Mouse (Mus musculus) heart, postnatal 14 days (tissue): ENCODE measurements around the gene St3gal6. TPM values are rescaled to one million over a fixed set of nuclear protein-coding genes. Genes with fewer than 3 reads are reported as not detected.

Source experiments
- DNase-seq, 2 experiments: peaks; one replicate each; pipeline ENCODE4 v3.0.0; 2021 to 2022
- intact Hi-C: fragments of 180-260 bp; cut with DNase I; formaldehyde crosslinking; loops from one replicate; pipeline ENCODE4 v1.15.1; 2025
- long read RNA-seq, 2 experiments: library from polyadenylated mRNA; stranded (forward); transcript quantifications; one replicate each; pipeline ENCODE4 v2.0.0; 2021
- total RNA-seq, 2 experiments: library from RNA; stranded (reverse); gene quantifications; 2 replicates each; pipeline ENCODE4 v1.2.3; 2021

Gene St3gal6
- total RNA-seq, result 10 to 100 TPM; 33.5 to 37.5 TPM
- long read RNA-seq, experiment 1, full-length matches to known transcripts, result 5 of 16 reads
- long read RNA-seq, experiment 1, partial matches to known transcripts, result 7 of 16 reads
- long read RNA-seq, experiment 1, other reads (novel, unspliced or antisense), result 4 of 16 reads
- long read RNA-seq, experiment 2, full-length matches to known transcripts, result 7 of 10 reads
- long read RNA-seq, experiment 2, partial matches to known transcripts, result 1 of 10 reads
- long read RNA-seq, experiment 2, other reads (novel, unspliced or antisense), result 2 of 10 reads

DNA sequence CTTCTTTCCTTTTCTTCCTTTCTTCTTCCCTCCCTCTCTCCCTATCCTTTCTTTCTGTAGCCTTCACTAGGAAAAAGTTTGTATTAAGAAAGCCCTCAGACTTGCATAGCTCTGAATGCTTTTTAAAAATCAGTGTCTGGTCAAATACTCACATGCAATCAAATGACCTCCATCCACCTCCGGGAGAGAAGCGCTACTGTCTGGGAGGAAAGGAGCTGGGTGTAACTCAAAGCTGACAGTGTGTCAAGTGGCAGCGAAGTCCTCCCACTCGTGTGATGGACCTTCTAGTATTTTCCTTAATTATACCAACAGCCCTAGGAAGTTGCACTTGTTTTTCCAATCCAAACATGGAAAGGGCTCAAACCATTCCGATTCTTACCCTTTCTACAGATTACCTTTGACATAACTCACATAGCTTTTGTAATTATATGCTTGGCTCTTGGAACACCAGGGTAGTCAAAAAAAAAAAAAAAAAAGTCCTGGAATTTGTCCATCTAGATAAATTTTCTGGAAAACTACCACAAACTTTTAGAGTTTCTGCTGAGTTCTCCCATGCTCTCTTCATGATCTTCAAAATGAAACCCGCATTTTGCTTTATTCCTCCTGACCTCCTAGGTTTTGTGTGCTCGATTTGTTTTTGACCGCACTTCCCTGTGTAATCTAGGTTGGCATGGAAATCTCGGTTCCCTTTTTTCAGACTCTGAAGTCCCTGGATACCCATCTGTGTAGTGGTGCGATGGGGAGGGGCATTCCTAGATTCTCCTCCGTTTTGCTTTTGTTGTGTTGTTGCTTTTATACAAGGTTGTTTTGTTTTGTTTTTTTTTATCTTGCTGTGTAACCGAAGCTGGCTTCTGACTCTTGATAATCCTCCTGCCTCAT is at the start of gene St3gal6:
TSS of gene St3gal6 (minus strand) at position 272 of the 879 bp plus-strand sequence.
- intact Hi-C loops, result loop anchor here (2.0 to 10.0 kb wide), 4 partner anchors 47 to 211 kb away; no protein-coding TSS in a partner anchor
- DNase-seq, result peak in 1 of 2 experiments; percentile 19

GRCm38 (mm10) chr16:58570694-58571264 is 46.7 kb upstream of the St3gal6 start:
- DNase-seq, result no peak
- intact Hi-C loops, result no loop called here

GRCm38 (mm10) chr16:58561196-58561595 is 37.2 kb upstream of the St3gal6 start:
- DNase-seq, result no peak
- intact Hi-C loops, result no loop called here

DNA sequence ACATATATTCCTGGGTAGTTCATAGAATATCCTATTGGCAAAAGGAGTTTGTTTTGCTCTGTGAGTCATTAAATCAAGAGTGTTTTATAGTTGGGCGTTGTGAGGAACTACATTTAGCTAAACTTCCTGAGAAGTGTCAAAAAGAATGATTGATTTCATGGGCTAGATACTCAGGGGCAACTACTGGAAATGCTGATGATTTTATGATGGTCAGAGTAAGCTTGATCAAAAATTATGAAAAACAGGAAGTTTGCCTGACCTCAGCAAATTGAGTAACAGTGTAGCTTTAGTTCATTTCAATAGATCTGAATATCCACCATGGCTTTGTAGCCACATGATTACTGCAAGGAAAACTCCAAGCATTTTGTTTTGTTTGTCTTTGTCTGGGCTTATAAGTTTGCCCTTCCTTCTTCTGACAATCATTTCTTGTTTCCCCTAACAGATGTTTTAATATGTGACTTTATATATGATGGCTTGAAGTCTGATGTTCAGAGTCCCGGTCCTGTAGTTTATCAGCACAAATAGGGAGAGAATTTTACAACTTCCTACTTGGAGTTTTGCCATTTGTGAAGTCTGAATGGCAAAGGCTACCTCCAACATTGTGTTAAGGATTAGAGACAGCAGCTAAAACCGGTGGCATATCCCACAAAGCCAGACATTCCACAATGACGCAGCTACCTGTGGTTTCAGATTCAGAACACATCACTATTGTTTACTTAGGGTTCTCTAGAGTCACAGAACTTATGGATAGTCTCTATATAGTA is 32.2 kb upstream of the St3gal6 start:
- intact Hi-C loops, result no loop called here
- no peak for DNase-seq

GRCm38 (mm10) chr16:58554673-58555072 is 30.6 kb upstream of the St3gal6 start:
- intact Hi-C loops, result no loop called here
- no peak for DNase-seq

GRCm38 (mm10) chr16:58548042-58548441 is 24.0 kb upstream of the St3gal6 start:
- no peak for DNase-seq
- intact Hi-C loops, result no loop called here

GRCm38 (mm10) chr16:58546128-58546527 is 22.1 kb upstream of the St3gal6 start:
- no peak for DNase-seq
- intact Hi-C loops, result no loop called here

DNA sequence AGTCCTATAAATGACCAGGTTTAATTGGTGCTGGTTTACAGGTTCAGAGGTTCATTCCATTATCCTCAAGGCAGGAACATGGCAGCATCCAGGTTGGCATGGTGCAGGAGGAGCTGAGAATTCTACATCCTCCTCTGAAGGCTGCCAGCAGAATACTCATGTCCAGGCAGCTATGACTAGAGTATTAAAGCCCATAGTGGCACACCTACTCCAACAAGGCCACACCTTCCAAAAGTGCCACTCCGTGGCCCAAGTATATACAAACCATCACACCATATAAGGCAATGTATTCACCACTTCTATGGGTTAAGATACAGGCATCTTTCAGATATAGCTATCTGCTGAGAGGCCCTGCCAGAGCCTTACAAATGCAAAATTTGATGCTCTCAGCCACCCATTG is 15.4 kb upstream of the St3gal6 start:
- no peak for DNase-seq
- intact Hi-C loops, result no loop called here

- DNase-seq, result no peak
Observed at GRCm38 (mm10) chr16:58539011-58539410, 15.0 kb upstream of the St3gal6 start.

GRCm38 (mm10) chr16:58536076-58536475 is 12.0 kb upstream of the St3gal6 start:
- DNase-seq, result no peak
- intact Hi-C loops, result no loop called here

More at GRCm38 (mm10) chr16:58539011-58539410, 15.0 kb upstream of the St3gal6 start:
- intact Hi-C loops, result no loop called here

DNA sequence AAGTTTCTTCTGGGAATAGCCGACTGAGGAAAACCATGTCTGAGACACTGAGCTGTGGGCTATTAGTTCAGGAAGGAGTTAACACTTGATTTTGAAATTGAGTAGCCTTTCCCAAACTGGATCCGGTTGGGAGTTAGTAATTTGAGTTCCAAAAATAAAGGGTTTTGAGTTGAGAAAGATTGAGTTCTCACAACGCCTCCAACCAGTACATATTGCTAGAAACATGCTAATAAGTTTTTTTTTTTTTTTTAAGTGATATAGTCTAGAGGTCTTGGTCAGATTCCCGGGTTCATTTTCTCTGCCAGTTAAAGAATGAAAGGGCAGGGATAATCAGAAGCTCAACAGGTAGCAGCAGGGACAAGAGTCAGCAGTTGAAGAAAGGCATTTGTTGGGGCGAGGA is 11.2 kb upstream of the St3gal6 start:
- DNase-seq, result no peak
- intact Hi-C loops, result no loop called here

DNA sequence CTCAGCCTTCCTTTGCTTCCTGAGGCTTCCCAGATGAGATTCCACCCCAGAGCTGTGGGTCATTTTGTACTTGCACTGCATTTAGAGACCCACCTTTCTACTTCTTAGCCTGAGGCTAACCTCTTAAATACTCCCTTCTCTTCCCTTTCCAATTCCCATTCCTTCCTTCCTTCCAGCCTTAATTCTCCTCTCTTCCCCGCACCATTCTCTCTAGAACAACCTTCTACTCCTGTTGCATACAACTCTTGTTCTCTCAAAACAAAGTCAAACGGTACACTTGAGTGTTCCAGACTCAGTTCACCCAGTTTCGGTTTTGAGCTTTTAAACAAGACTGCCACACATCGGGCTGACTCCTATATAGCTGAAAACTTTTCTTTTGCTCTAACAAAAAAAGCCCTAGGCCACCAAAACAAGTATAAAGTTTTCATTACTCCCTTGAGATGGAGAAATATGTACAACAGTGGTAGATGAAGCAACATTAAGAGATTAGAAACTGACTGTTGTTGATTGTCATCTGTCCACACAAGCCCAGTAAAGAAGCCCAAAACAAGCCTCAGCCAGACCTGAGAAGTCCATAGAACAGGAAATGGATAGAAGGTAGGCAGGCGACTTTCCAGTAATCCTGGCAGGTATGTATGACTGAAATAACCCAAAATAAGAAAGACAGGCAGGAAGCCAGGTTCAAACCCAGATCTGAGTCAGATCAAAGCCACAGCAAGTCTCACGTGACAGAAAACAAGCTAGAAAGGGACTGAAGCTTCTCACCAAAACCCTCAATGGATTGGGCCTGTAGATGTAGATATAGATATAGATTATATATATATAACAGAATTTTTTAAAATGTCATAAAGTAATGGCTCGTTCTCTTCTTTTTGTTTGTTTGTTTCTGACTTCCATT is 10.5 kb upstream of the St3gal6 start:
- intact Hi-C loops, result no loop called here
- DNase-seq, result no peak

DNA sequence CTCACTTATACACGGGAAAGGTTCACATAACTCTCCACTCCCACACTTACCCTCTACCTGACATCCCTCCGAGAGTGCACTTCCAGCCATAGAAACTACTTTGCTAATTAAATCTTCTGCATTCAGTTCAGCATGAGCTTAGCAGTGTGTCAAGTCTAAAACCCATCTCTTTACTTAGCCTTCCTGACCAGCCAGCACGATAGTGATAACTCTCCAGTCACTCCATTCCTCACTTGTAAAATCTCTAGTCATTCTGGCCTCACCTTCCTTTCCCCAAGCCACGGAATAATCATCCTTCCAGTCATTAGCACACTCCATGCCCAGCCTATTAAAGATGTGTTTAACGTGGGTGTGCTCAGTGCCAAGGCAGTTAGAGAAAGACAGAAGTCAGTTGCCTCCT is 9.7 kb upstream of the St3gal6 start:
- DNase-seq, result no peak
- intact Hi-C loops, result no loop called here

GRCm38 (mm10) chr16:58533254-58533653 is 9.2 kb upstream of the St3gal6 start:
- no peak for DNase-seq
- intact Hi-C loops, result no loop called here

GRCm38 (mm10) chr16:58532511-58532910 is 8.5 kb upstream of the St3gal6 start:
- DNase-seq, result no peak
- intact Hi-C loops, result no loop called here

GRCm38 (mm10) chr16:58527817-58528216 is 3.8 kb upstream of the St3gal6 start:
- no peak for DNase-seq
- intact Hi-C loops, result loop anchor here (10.0 kb wide), 1 partner anchor 207 kb away; no protein-coding TSS in a partner anchor

DNA sequence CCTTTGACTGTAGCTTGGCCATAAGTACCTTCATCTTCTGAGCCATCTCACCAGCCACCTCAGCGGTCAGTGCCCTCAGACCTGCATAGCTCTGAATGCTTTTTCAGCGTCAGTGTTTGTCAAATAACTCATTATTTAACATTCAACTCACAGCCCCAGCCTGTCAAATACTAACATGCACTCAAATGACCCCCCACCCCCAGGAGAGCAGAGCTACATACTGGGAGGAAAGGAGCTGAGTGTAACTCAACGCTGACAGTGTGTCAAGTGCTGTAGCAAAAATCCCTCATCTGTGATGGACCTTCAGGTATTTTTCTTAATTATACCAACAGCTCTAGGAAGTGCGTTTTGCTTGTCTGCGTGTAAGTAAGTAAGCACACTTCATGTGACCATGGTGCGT is 2.7 kb upstream of the St3gal6 start:
- no peak for DNase-seq
- intact Hi-C loops, result loop anchor here (10.0 kb wide), 1 partner anchor 208 kb away; no protein-coding TSS in a partner anchor

- DNase-seq, result no peak
- intact Hi-C loops, result loop anchor here (10.0 kb wide), 1 partner anchor 209 kb away; no protein-coding TSS in a partner anchor
Observed at GRCm38 (mm10) chr16:58525832-58526231, 1.8 kb upstream of the St3gal6 start.
